Mouse (Mus musculus): ENCODE data around the gene Olfr49. TPM values are rescaled to one million over a fixed set of nuclear protein-coding genes. Genes with fewer than 3 reads are reported as not detected.
A peak's percentile ranks its signal among the peaks of the same experiment; 100 is the strongest.

Gene Olfr49
- polyA plus RNA-seq, 1 experiment from 2014 or later = not detected

GRCm38 (mm10) chr14:54265093-54265492 lies 19.6 kb downstream of the Olfr49 start:
- Histone ChIP-seq H3K9ac (replicated peaks) (no peak overlapping the region), H3K4me3 (ENCODE audit: low read depth, low read length) (no peak overlapping the region), H3K27ac (ENCODE audit: low read depth) (no peak overlapping the region), H3K4me1 (ENCODE audit: insufficient read depth) (peaks cover 7% of the 10 kb centered on the region; the same call in 1 of the 2 replicates), H3K4me2 (ENCODE audit: low read depth, low read length) (no peak overlapping the region), H3K27me3 (ENCODE audit: insufficient read depth, low read length) (no peaks in the 10 kb centered on the region), H3K36me3 (replicated peaks; ENCODE audit: insufficient read depth, low read length) (peaks cover 32% of the 10 kb centered on the region; the same call in 1 of the 2 replicates), H3K9me3 (ENCODE audit: low read length) (no peaks in the 10 kb centered on the region)
- ATAC-seq (no peak), DNase-seq (no peak)
- TF ChIP-seq CTCF (IDR thresholded peaks at IDR 0.05; ENCODE audit: low read depth) (no peak), EP300 (IDR thresholded peaks at IDR 0.05; ENCODE audit: low read depth) (no peak)
- WGBS (ENCODE audit: insufficient replicate concordance) = 76% methylated on average over 10 of the region's 10 CpGs

- no peak overlapping the region for H3K4me2 ChIP-seq (ENCODE audit: low read depth, low read length)
- ATAC-seq (no peak), DNase-seq (no peak)
- TF ChIP-seq EP300 (IDR thresholded peaks at IDR 0.05; ENCODE audit: low read depth) = no peak
- no peak for TF ChIP-seq CTCF (IDR thresholded peaks at IDR 0.05; ENCODE audit: low read depth)
- H3K4me3 ChIP-seq (ENCODE audit: low read depth, low read length) = no peak overlapping the region
- H3K9me3 ChIP-seq (ENCODE audit: low read length) = no peaks in the 10 kb centered on the region
- WGBS (ENCODE audit: insufficient replicate concordance) = 86% methylated on average over 7 of the region's 7 CpGs
- no peak overlapping the region for H3K9ac ChIP-seq (replicated peaks)
- no peaks in the 10 kb centered on the region for H3K27me3 ChIP-seq (ENCODE audit: insufficient read depth, low read length)
- no peak overlapping the region for H3K27ac ChIP-seq (ENCODE audit: low read depth)
- H3K4me1 ChIP-seq (ENCODE audit: insufficient read depth) = peaks cover 12% of the 10 kb centered on the region; the same call in 1 of the 2 replicates
- H3K36me3 ChIP-seq (replicated peaks; ENCODE audit: insufficient read depth, low read length) = peaks cover 32% of the 10 kb centered on the region; the same call in 1 of the 2 replicates
These were observed 20.5 kb downstream of the Olfr49 start for GRCm38 (mm10) chr14:54264231-54264630.

- peaks cover 20% of the 10 kb centered on the region for H3K4me1 ChIP-seq (ENCODE audit: insufficient read depth)
- no peak overlapping the region for H3K9ac ChIP-seq (replicated peaks)
- DNase-seq = no peak
- H3K27me3 ChIP-seq (ENCODE audit: insufficient read depth, low read length) = no peaks in the 10 kb centered on the region
- H3K9me3 ChIP-seq (ENCODE audit: low read length) = no peaks in the 10 kb centered on the region
- H3K4me3 ChIP-seq (ENCODE audit: low read depth, low read length) = no peak overlapping the region
- no peak overlapping the region for H3K4me2 ChIP-seq (ENCODE audit: low read depth, low read length)
- H3K36me3 ChIP-seq (replicated peaks; ENCODE audit: insufficient read depth, low read length) = peaks cover 25% of the 10 kb centered on the region; the same call in 1 of the 2 replicates
- no peak for ATAC-seq
- no peak overlapping the region for H3K27ac ChIP-seq (ENCODE audit: low read depth)
- 89% methylated on average over 6 of the region's 6 CpGs for WGBS (ENCODE audit: insufficient replicate concordance)
- TF ChIP-seq CTCF (IDR thresholded peaks at IDR 0.05; ENCODE audit: low read depth) (no peak), EP300 (IDR thresholded peaks at IDR 0.05; ENCODE audit: low read depth) (no peak)
These were observed 21.6 kb downstream of the Olfr49 start for GRCm38 (mm10) chr14:54263099-54263498.

GRCm38 (mm10) chr14:54262622-54263021 lies 22.1 kb downstream of the Olfr49 start:
- Histone ChIP-seq H3K4me3 (ENCODE audit: low read depth, low read length) (no peak overlapping the region), H3K4me1 (ENCODE audit: insufficient read depth) (peaks cover 20% of the 10 kb centered on the region), H3K27ac (ENCODE audit: low read depth) (no peak overlapping the region), H3K9ac (replicated peaks) (no peak overlapping the region), H3K36me3 (replicated peaks; ENCODE audit: insufficient read depth, low read length) (peaks cover 21% of the 10 kb centered on the region; the same call in 1 of the 2 replicates), H3K4me2 (ENCODE audit: low read depth, low read length) (no peak overlapping the region), H3K27me3 (ENCODE audit: insufficient read depth, low read length) (no peaks in the 10 kb centered on the region), H3K9me3 (ENCODE audit: low read length) (no peaks in the 10 kb centered on the region)
- ATAC-seq (no peak), DNase-seq (no peak)
- WGBS (ENCODE audit: insufficient replicate concordance) = 89% methylated on average over 8 of the region's 8 CpGs
- TF ChIP-seq EP300 (IDR thresholded peaks at IDR 0.05; ENCODE audit: low read depth) (no peak), CTCF (IDR thresholded peaks at IDR 0.05; ENCODE audit: low read depth) (no peak)

GRCm38 (mm10) chr14:54261386-54261785 lies 23.4 kb downstream of the Olfr49 start:
- WGBS (ENCODE audit: insufficient replicate concordance) = 86% methylated on average over 2 of the region's 2 CpGs
- Histone ChIP-seq H3K4me2 (ENCODE audit: low read depth, low read length) (no peak overlapping the region), H3K9me3 (ENCODE audit: low read length) (no peaks in the 10 kb centered on the region), H3K36me3 (replicated peaks; ENCODE audit: insufficient read depth, low read length) (peaks cover 21% of the 10 kb centered on the region; the same call in 1 of the 2 replicates), H3K9ac (replicated peaks) (no peak overlapping the region), H3K4me3 (ENCODE audit: low read depth, low read length) (no peak overlapping the region), H3K27me3 (ENCODE audit: insufficient read depth, low read length) (no peaks in the 10 kb centered on the region), H3K4me1 (ENCODE audit: insufficient read depth) (peaks cover 20% of the 10 kb centered on the region), H3K27ac (ENCODE audit: low read depth) (no peak overlapping the region)
- TF ChIP-seq CTCF (IDR thresholded peaks at IDR 0.05; ENCODE audit: low read depth) (no peak), EP300 (IDR thresholded peaks at IDR 0.05; ENCODE audit: low read depth) (no peak)
- no peak for ATAC-seq
- peak; percentile 9 for DNase-seq

- DNase-seq = no peak
- Histone ChIP-seq H3K4me3 (ENCODE audit: low read depth, low read length) (peak overlapping the region; percentile 67; the same call in 1 of the 2 replicates), H3K9ac (replicated peaks) (no peak overlapping the region), H3K36me3 (replicated peaks; ENCODE audit: insufficient read depth, low read length) (peaks cover 21% of the 10 kb centered on the region; the same call in 1 of the 2 replicates), H3K27ac (ENCODE audit: low read depth) (no peak overlapping the region), H3K27me3 (ENCODE audit: insufficient read depth, low read length) (no peaks in the 10 kb centered on the region), H3K9me3 (ENCODE audit: low read length) (no peaks in the 10 kb centered on the region), H3K4me1 (ENCODE audit: insufficient read depth) (peaks cover 21% of the 10 kb centered on the region), H3K4me2 (ENCODE audit: low read depth, low read length) (peak overlapping the region; percentile 77)
- TF ChIP-seq CTCF (IDR thresholded peaks at IDR 0.05; ENCODE audit: low read depth) (no peak), EP300 (IDR thresholded peaks at IDR 0.05; ENCODE audit: low read depth) (no peak)
- WGBS (ENCODE audit: insufficient replicate concordance) = 61% methylated on average over 2 of the region's 2 CpGs
- no peak for ATAC-seq
These were observed 24.5 kb downstream of the Olfr49 start for GRCm38 (mm10) chr14:54260196-54260595.
